Mouse (Mus musculus): Measurements from ENCODE around the gene Tmem150b. TPM values are rescaled to one million over a fixed set of nuclear protein-coding genes. Genes with fewer than 3 reads are reported as not detected.

Gene Tmem150b
- total RNA-seq, 2 experiments from 2014 or later = not detected

GRCm38 (mm10) chr7:4666871-4667270 is 58.2 kb downstream of the Tmem150b start:
- no peak for DNase-seq (ENCODE audit: low spot score in 2 of 2)

DNA sequence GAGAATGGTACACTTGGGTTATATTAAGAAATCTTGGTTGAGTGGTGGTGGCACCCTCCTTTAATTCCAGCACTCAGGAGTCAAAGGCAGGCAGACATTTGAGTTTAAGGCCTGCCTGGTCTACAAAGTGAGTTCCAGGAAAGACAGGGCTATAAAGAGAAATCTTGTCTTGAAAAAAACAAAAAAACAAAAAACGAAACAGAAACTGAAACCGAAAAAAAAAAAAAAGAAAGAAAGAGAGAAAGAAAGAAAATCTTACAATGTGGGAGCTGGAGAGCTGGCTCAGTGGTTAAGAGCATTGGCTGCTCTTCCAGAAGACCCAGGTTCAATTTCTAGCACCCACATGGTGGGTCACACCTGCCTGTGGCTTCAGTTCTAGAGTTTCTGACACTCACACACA is 61.3 kb downstream of the Tmem150b start:
- DNase-seq (ENCODE audit: low spot score in 2 of 2) = no peak

DNA sequence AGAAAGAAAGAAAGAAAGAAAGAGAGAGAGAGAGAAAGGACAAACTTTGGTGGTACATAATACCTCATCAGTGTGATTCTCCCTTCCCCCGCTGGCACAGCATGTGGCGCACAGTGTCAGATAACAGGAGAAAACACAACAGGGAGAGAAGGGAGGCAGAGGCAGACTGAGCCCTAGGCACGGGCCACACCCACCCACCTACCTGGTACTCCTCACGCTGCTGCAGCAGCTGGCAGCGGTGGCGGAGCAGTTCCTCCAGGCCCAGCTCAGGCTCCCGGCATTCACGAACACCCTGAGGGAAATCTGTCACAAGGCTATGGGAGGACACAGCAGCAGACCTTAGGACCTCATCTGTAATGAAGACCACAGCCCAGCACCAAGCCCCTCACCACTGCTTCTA is 61.9 kb downstream of the Tmem150b start:
- no peak for DNase-seq (ENCODE audit: low spot score in 2 of 2)

GRCm38 (mm10) chr7:4659911-4660443 is 65.1 kb downstream of the Tmem150b start:
- no peak for DNase-seq (ENCODE audit: low spot score in 2 of 2)

- peak; percentile 96 to 98 for DNase-seq (ENCODE audit: low spot score in 2 of 2)
Observed at GRCm38 (mm10) chr7:4658912-4659551, 66.0 kb downstream of the Tmem150b start, which contains the start of gene Ppp6r1. TSS of gene Ppp6r1 (minus strand) at chr7:4659019.

DNA sequence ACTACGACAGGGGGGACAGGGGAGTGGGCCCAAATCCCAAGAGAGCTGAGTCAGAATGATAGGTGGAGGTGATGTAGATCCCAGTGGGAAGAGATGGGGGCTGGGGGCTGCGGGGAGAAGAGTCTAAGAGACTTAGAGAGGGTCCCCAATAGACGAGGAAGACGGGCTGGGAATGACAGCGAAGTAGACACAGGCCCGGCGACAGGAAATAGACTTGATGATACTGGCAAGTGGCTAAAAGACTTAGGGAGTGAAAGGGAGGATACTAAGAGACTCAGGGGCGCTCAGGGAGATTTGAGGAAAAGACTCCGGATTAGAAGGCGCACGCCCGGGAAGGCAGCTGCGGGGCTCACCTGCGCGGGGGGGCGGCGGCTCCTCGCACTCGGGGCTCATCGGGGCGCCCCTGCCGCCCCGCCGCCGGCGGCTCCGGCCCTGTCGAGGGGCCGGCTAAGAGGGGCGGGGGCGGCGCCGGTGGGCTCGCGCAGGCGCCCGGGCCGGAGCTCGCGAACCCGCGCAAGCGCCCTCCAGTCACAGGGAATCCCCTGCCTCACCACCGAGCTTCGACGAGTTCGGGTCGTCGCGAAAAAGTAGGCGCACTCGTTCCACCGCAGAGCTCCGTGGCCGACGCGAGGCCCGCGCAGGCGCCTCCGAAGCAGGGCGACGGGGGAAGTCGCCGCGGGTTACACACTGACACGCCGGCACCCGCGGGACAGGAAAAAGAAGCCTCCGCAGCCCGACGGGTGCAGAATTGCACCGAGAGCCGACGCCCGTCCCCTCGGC is 66.7 kb downstream of the Tmem150b start:
- DNase-seq (ENCODE audit: low spot score in 2 of 2) = no peak

DNA sequence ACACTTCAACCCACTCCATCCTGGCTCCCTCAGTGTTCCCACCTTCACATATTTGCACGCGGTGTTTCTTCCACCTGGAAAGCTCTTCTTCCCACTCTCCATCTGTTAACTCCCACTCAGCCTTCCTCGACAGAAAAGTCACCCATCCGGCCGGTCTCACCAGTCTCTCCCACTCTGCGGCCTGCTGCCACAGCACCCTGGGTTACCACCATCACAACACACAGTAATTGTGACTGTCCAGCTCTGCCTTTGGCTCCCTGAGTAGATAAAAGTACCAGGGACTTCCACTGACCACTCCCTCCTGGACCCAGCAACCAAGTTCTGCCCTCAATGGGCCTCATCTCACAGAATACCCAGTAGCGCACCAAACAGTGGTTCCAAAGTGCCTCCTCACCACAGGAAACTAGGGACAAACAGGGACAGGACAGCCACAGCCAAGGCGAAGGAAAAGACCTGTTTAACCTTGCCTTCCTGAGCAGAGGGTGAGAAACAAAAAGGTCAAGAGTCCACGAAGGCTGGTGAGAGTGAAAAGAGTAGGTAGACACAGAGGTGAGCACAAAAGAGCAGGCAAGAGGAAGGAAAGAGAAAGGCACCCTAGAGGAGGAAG is 67.4 kb downstream of the Tmem150b start:
- peak; percentile 65 to 68 for DNase-seq (ENCODE audit: low spot score in 2 of 2)

Other genes with a start within 250 kb of the Tmem150b start
- gene Ppp1r12c, start 223.6 kb downstream of the Tmem150b start, total RNA-seq (2021) = 100 to 1,000 TPM; 154 TPM
- 10 to 100 TPM in 1 of 2 experiments, 1 to 10 TPM in 1; 7.6 to 11.7 TPM for gene Tnnt1, start 208.9 kb downstream of the Tmem150b start, total RNA-seq (2021)
- 1 to 10 TPM in 1 of 2 experiments, under 1 TPM in 1; 0.88 to 1.3 TPM for gene Tnni3, start 201.0 kb downstream of the Tmem150b start, total RNA-seq (2021)
- gene Dnaaf3, start 192.8 kb downstream of the Tmem150b start, total RNA-seq (2021) = under 1 TPM; 0.23 to 0.37 TPM
- gene Syt5, start 177.7 kb downstream of the Tmem150b start, total RNA-seq (2021) = 100 to 1,000 TPM; 281 to 299 TPM
- gene Ptprh, start 121.2 kb downstream of the Tmem150b start, total RNA-seq (2021) = 1 to 10 TPM in 1 of 2 experiments, under 1 TPM in 1; 0.82 to 1.1 TPM
- gene Tmem86b, start 93.8 kb downstream of the Tmem150b start, total RNA-seq (2021) = 10 to 100 TPM; 13.9 to 16.7 TPM
- gene Ppp6r1, start 66.2 kb downstream of the Tmem150b start, total RNA-seq (2021) = 100 to 1,000 TPM; 129 to 135 TPM
- 100 to 1,000 TPM; 100 to 105 TPM for gene Hspbp1, start 40.2 kb downstream of the Tmem150b start, total RNA-seq (2021)
- 100 to 1,000 TPM; 436 to 437 TPM for gene Brsk1, start 34.6 kb downstream of the Tmem150b start, total RNA-seq (2021)
- 10 to 100 TPM; 19.0 to 25.2 TPM for gene Kmt5c, start 14.9 kb upstream of the Tmem150b start, total RNA-seq (2021)
- gene Cox6b2, start 27.8 kb upstream of the Tmem150b start, total RNA-seq (2021) = 1 to 10 TPM; 5.0 to 8.8 TPM
- gene Fam71e2, start 46.1 kb upstream of the Tmem150b start, total RNA-seq (2021) = not detected
- under 1 TPM; 0.28 to 0.30 TPM for gene Il11, start 57.6 kb upstream of the Tmem150b start, total RNA-seq (2021)
- gene Tmem190, start 57.7 kb upstream of the Tmem150b start, total RNA-seq (2021) = not detected
- gene Tmem238, start 64.4 kb upstream of the Tmem150b start, total RNA-seq (2021) = 1 to 10 TPM; 2.0 to 3.1 TPM
- 100 to 1,000 TPM; 439 to 453 TPM for gene Rpl28, start 67.6 kb upstream of the Tmem150b start, total RNA-seq (2021)
- gene Ube2s, start 87.3 kb upstream of the Tmem150b start, total RNA-seq (2021) = 100 to 1,000 TPM; 101 to 108 TPM
- 100 to 1,000 TPM; 102 to 115 TPM for gene Shisa7, start 119.4 kb upstream of the Tmem150b start, total RNA-seq (2021)
- 1 to 10 TPM; 4.5 to 5.9 TPM for gene Isoc2b, start 145.0 kb upstream of the Tmem150b start, total RNA-seq (2021)
- gene Isoc2a, start 151.9 kb upstream of the Tmem150b start, total RNA-seq (2021) = 10 to 100 TPM; 14.2 to 14.8 TPM
- gene Gm36210, start 181.3 kb upstream of the Tmem150b start, total RNA-seq (2021) = under 1 TPM in 1 of 2 experiments, not detected in 1; 0.46 TPM
- 10 to 100 TPM; 14.7 to 15.9 TPM for gene Zfp628, start 190.0 kb upstream of the Tmem150b start, total RNA-seq (2021)
- gene Nat14, start 196.8 kb upstream of the Tmem150b start, total RNA-seq (2021) = 100 to 1,000 TPM; 104 TPM
- 1 to 10 TPM; 2.6 to 3.3 TPM for gene Ssc5d, start 200.5 kb upstream of the Tmem150b start, total RNA-seq (2021)
- under 1 TPM; 0.26 to 0.45 TPM for gene Sbk2, start 239.2 kb upstream of the Tmem150b start, total RNA-seq (2021)
- gene Sbk3, start 245.9 kb upstream of the Tmem150b start, total RNA-seq (2021) = under 1 TPM; 0.58 to 0.91 TPM